Mouse (Mus musculus): ENCODE data around the gene Mpp6.
A peak's percentile ranks its signal among the peaks of the same experiment; 100 is the strongest.

DNA sequence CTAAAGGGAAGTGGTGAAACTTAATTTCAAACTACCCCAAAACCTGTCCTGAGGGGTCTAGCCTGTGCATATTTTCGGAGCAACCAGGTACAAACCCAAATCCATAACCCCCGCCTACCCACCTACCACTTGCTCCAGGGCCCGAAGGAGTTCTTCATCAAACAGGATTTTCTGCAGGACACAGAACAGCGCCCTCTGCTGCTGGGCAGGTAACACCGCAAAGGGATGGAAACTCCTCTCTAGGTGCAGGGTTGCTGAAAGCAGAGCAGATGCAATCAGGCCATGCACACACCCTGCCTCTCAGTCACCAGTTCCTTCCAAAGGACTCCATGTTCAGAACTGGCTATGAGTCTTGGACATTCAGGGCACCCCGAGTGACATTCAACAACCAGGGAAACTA, 110.8 kb downstream of the Mpp6 start:
- TF ChIP-seq CTCF (IDR thresholded peaks at IDR 0.05; ENCODE audit: control insufficient read depth, insufficient read depth, low read length): peak; percentile 90
- no peak for TF ChIP-seq POLR2A (IDR thresholded peaks at IDR 0.05; ENCODE audit: borderline replicate concordance, control insufficient read depth, low read depth, low read length)

All from bone marrow, adult 2 months (tissue).